Mouse (Mus musculus): Measurements from ENCODE around the gene Lrrc74a. TPM values are rescaled to one million over a fixed set of nuclear protein-coding genes. Genes with fewer than 3 reads are reported as not detected.
A peak's percentile ranks its signal among the peaks of the same experiment; 100 is the strongest.

Gene Lrrc74a
- polyA plus RNA-seq, 1 experiment from 2014 or later: not detected

- H3K4me1 ChIP-seq: peaks cover 13% of the 10 kb centered on the region
- H3K9ac ChIP-seq (replicated peaks): no peak overlapping the region
- no peak overlapping the region for H3K27ac ChIP-seq (replicated peaks)
- no peaks in the 10 kb centered on the region for H3K9me3 ChIP-seq
- 82% methylated on average over 7 of the region's 7 CpGs for WGBS
- no peaks in the 10 kb centered on the region for H3K36me3 ChIP-seq
- ATAC-seq (replicated peaks): no peak
- H3K4me3 ChIP-seq: no peak overlapping the region
- no peaks in the 10 kb centered on the region for H3K27me3 ChIP-seq
- no peak overlapping the region for H3K4me2 ChIP-seq (replicated peaks)
Measured at GRCm38 (mm10) chr12:86775561-86776280, 41.6 kb downstream of the Lrrc74a start.

GRCm38 (mm10) chr12:86776341-86776860 is 42.2 kb downstream of the Lrrc74a start:
- Histone ChIP-seq H3K27me3 (no peaks in the 10 kb centered on the region), H3K36me3 (no peaks in the 10 kb centered on the region), H3K9ac (replicated peaks) (no peak overlapping the region), H3K4me2 (replicated peaks) (no peak overlapping the region), H3K9me3 (no peaks in the 10 kb centered on the region), H3K4me3 (no peak overlapping the region), H3K4me1 (peaks cover 8% of the 10 kb centered on the region), H3K27ac (replicated peaks) (no peak overlapping the region)
- no peak for ATAC-seq (replicated peaks)
- WGBS: 87% methylated on average over 7 of the region's 7 CpGs

GRCm38 (mm10) chr12:86778531-86778930 is 44.4 kb downstream of the Lrrc74a start:
- ATAC-seq (replicated peaks): no peak
- Histone ChIP-seq H3K27me3 (no peaks in the 10 kb centered on the region), H3K4me2 (replicated peaks) (no peak overlapping the region), H3K27ac (replicated peaks) (no peak overlapping the region), H3K36me3 (no peaks in the 10 kb centered on the region), H3K9me3 (no peaks in the 10 kb centered on the region), H3K4me3 (no peak overlapping the region), H3K9ac (replicated peaks) (no peak overlapping the region), H3K4me1 (0 out of 2 replicates have a peak, but pooled peaks cover 3% of the 10 kb centered on the region)
- WGBS: 95% methylated on average over 4 of the region's 4 CpGs

GRCm38 (mm10) chr12:86779206-86779989 is 45.2 kb downstream of the Lrrc74a start:
- Histone ChIP-seq H3K27ac (replicated peaks) (no peak overlapping the region), H3K36me3 (no peaks in the 10 kb centered on the region), H3K4me3 (no peak overlapping the region), H3K4me1 (0 out of 2 replicates have a peak, but pooled peaks cover 3% of the 10 kb centered on the region), H3K9ac (replicated peaks) (no peak overlapping the region), H3K27me3 (no peaks in the 10 kb centered on the region), H3K4me2 (replicated peaks) (no peak overlapping the region), H3K9me3 (no peaks in the 10 kb centered on the region)
- WGBS: 37% methylated on average over 11 of the region's 11 CpGs
- no peak for ATAC-seq (replicated peaks)

- H3K27me3 ChIP-seq: no peaks in the 10 kb centered on the region
- ATAC-seq (replicated peaks): no peak
- WGBS: 38% methylated on average over 6 of the region's 6 CpGs
- H3K36me3 ChIP-seq: no peaks in the 10 kb centered on the region
- peaks cover 14% of the 10 kb centered on the region for H3K4me1 ChIP-seq
- no peaks in the 10 kb centered on the region for H3K9me3 ChIP-seq
- H3K27ac ChIP-seq (replicated peaks): no peak overlapping the region
- H3K4me3 ChIP-seq: no peak overlapping the region
- no peak overlapping the region for H3K4me2 ChIP-seq (replicated peaks)
- no peak overlapping the region for H3K9ac ChIP-seq (replicated peaks)
Measured at GRCm38 (mm10) chr12:86781654-86782202, 47.6 kb downstream of the Lrrc74a start.

DNA sequence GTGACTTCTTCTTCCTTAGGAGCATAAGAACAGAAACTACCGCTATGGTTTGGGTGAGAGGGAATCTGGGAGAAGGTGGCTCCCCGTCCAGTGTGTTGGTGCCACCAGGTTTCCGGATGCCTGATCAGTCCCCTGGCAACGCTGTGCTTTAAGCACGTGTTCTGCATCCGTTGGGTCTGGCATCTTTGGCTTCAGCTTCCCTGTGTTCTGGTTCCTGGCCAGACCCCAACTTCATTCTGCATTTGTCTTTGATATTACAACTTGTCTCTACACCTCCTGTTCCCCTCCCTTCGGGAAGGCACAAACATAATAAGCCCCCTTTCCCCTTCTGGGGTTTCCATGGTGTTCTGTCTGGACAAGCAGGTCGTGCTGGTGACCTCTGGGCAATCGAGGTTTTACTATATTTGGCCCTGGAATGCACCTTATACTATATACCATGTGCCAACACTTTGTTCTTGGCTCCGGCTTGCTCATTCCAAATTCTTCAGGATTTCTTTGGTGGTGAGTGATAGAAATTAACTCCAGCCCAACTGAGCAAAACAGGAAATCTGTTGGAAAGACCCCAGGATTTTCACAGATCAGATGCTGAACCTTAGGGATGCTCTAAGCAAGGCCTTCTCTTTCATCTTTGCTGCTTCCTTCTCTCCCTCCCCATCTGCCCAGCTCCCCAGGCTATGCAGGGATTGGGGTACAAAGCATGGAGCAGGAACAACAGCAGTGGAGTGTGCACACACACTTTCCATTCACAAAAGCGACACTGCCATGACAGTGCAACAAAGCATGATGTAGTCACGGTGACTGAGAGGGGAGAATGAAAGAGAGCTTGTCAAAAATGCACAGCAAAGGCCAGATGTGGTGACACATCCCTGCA is 52.2 kb downstream of the Lrrc74a start:
- H3K9me3 ChIP-seq: no peaks in the 10 kb centered on the region
- H3K4me2 ChIP-seq (replicated peaks): no peak overlapping the region
- 20% methylated on average over 12 of the region's 12 CpGs for WGBS
- H3K27ac ChIP-seq (replicated peaks): peak overlapping the region; percentile 92
- H3K36me3 ChIP-seq: no peaks in the 10 kb centered on the region
- no peak overlapping the region for H3K9ac ChIP-seq (replicated peaks)
- H3K4me1 ChIP-seq: peaks cover 31% of the 10 kb centered on the region
- H3K4me3 ChIP-seq: no peak overlapping the region
- peak; percentile 78 for ATAC-seq (replicated peaks)
- no peaks in the 10 kb centered on the region for H3K27me3 ChIP-seq

GRCm38 (mm10) chr12:86787020-86787553 is 52.9 kb downstream of the Lrrc74a start:
- H3K27ac ChIP-seq (replicated peaks): peak overlapping the region; percentile 92
- no peak overlapping the region for H3K4me2 ChIP-seq (replicated peaks)
- H3K9me3 ChIP-seq: no peaks in the 10 kb centered on the region
- H3K4me3 ChIP-seq: no peak overlapping the region
- WGBS: 15% methylated on average over 4 of the region's 4 CpGs
- H3K9ac ChIP-seq (replicated peaks): no peak overlapping the region
- ATAC-seq (replicated peaks): peak; percentile 41
- no peaks in the 10 kb centered on the region for H3K36me3 ChIP-seq
- no peaks in the 10 kb centered on the region for H3K27me3 ChIP-seq
- peaks cover 28% of the 10 kb centered on the region for H3K4me1 ChIP-seq

DNA sequence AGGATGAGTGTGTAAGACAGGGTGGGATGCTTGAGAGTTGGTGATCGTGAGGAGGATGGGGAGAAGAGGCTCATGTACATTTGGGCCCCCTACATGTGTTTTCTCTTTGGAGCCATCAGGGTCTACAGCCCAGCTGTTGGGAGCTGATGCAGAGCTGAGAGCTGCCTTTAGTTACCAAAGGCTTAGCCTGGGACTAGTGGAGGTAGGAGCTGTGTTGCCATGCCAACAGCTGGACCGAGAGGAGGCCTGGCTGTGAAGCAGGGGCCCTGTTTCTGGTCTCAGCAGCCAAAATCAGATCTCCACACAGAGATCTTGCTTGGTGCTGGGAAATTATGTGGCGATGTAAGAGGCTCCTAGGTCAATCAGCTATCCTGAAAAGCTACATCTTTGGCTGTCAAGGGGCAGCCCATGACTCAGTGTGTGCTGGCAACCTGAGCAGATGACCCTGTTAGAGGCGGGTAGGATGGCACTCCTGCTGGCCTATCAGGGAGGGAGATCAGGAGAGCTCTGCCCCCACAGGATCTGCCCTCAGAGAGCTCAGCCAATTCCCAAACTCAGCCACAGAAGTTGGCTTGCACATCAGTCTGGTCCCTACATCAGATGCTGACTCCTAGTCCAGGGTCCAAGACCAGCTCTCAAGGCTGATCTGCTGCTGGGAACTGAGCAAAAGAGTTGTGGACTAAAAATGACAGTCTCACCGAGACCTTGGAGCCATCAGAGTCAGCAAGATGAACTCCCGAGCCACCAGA is 56.1 kb downstream of the Lrrc74a start:
- Histone ChIP-seq H3K27ac (replicated peaks) (0 out of 2 replicates have a peak overlapping the region, but pooled peaks have one; percentile 24), H3K9ac (replicated peaks) (no peak overlapping the region), H3K36me3 (no peaks in the 10 kb centered on the region), H3K27me3 (no peaks in the 10 kb centered on the region), H3K4me2 (replicated peaks) (no peak overlapping the region), H3K4me1 (peaks cover 37% of the 10 kb centered on the region), H3K9me3 (no peaks in the 10 kb centered on the region), H3K4me3 (no peak overlapping the region)
- 30% methylated on average over 6 of the region's 6 CpGs for WGBS
- ATAC-seq (replicated peaks): no peak

DNA sequence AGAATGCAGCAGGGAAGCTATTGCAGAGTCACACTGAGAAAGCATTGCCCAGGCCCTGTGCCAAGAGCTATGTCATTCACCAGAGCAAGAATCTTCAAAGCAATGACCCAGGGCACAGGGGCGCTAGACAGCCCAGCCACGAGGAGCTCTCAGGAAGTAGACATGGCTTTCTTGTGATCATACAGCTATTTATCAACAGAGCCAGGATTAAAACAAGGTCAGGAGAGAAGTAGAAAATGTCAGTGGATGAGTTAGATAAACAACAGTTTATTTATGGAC is 56.6 kb downstream of the Lrrc74a start:
- Histone ChIP-seq H3K9ac (replicated peaks) (no peak overlapping the region), H3K9me3 (no peaks in the 10 kb centered on the region), H3K27me3 (no peaks in the 10 kb centered on the region), H3K4me1 (peaks cover 41% of the 10 kb centered on the region), H3K36me3 (no peaks in the 10 kb centered on the region), H3K4me2 (replicated peaks) (no peak overlapping the region), H3K4me3 (no peak overlapping the region), H3K27ac (replicated peaks) (0 out of 2 replicates have a peak overlapping the region, but pooled peaks have one; percentile 24)
- no peak for ATAC-seq (replicated peaks)
- WGBS: 10% methylated on average over 2 of the region's 2 CpGs

- ATAC-seq (replicated peaks): no peak
- H3K27ac ChIP-seq (replicated peaks): no peak overlapping the region
- H3K4me1 ChIP-seq: peaks cover 36% of the 10 kb centered on the region
- no peak overlapping the region for H3K9ac ChIP-seq (replicated peaks)
- H3K36me3 ChIP-seq: no peaks in the 10 kb centered on the region
- H3K9me3 ChIP-seq: no peaks in the 10 kb centered on the region
- H3K4me3 ChIP-seq: no peak overlapping the region
- no peak overlapping the region for H3K4me2 ChIP-seq (replicated peaks)
- no peaks in the 10 kb centered on the region for H3K27me3 ChIP-seq
- WGBS: 93% methylated on average over 2 of the region's 2 CpGs
Measured at GRCm38 (mm10) chr12:86791987-86792386, 57.8 kb downstream of the Lrrc74a start.

- Histone ChIP-seq H3K4me1 (peaks cover 32% of the 10 kb centered on the region), H3K27me3 (no peaks in the 10 kb centered on the region), H3K27ac (replicated peaks) (0 out of 2 replicates have a peak overlapping the region, but pooled peaks have one; percentile 2), H3K4me2 (replicated peaks) (no peak overlapping the region), H3K9me3 (no peaks in the 10 kb centered on the region), H3K4me3 (no peak overlapping the region), H3K36me3 (no peaks in the 10 kb centered on the region), H3K9ac (replicated peaks) (no peak overlapping the region)
- no peak for ATAC-seq (replicated peaks)
- WGBS: 17% methylated on average over 3 of the region's 3 CpGs
Measured at GRCm38 (mm10) chr12:86793830-86794229, 59.7 kb downstream of the Lrrc74a start.

All from forebrain, embryonic 15.5 days (tissue).